Mouse (Mus musculus) megakaryocyte, adult 5-6 weeks (primary cell): ENCODE data around the gene Nol4l. TPM values are rescaled to one million over a fixed set of nuclear protein-coding genes. Genes with fewer than 3 reads are reported as not detected.

Experiments used
- ATAC-seq: 2 replicates; pipeline ENCODE4 v1.8.0; 2016; ENCODE audit warnings: mild to moderate bottlenecking, inconsistent platforms; ENCODE audit not compliant: poor library complexity, severe bottlenecking
- total RNA-seq, 2 experiments: library from RNA; stranded (forward) in 1 of 2; stranded (reverse) in 1 of 2; fragments of 153-499, 151-499 nt in 1 of 2; fragments of 221-1000, 200-1000 nt in 1 of 2; gene quantifications; 2 replicates each; pipeline versions ENCODE4 v1.2.3 to v1.2.4; 2015 to 2017

Gene Nol4l
- total RNA-seq, 2 experiments from 2014 or later: 0.62 to 2.1 TPM

DNA sequence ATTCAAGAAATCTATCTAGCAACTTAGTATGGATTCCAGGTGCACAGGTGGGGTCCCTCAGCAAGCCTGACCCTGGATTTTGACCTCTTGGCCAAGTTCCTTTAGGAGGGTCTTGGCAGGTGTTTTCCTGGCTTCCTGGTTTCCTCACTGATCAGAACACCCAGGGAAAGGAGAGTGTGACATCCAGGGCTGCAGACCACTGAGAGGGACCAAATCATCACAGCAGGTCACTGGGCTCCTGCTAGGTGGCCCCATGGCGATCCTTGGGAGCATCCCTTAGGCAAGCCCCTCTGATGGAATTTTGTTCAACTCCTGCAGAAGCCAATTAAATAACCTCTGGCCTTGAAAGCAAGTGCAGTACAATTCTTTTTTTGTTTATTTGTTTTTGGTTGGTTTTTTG is 39.7 kb downstream of the Nol4l start:
- ATAC-seq: no peak

DNA sequence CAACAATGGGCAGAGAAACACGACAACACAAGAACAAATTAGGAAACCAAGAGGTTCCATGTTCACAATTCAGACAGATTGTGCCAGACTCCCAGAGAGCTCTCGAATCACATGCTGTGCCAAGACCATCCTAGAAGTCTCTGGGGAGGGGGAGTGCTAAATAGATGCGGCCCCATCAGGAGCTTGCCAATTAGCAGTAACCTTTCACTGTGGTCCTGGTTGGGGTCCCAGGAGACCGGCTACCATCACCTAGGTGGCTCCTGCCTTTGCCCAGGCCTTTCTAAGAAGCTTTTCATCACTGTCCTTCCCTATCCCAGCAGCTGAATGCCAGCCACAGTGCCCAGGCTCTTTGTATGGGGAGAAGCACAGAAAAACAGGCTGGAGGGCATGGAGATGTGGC is 45.7 kb downstream of the Nol4l start:
- ATAC-seq: no peak

DNA sequence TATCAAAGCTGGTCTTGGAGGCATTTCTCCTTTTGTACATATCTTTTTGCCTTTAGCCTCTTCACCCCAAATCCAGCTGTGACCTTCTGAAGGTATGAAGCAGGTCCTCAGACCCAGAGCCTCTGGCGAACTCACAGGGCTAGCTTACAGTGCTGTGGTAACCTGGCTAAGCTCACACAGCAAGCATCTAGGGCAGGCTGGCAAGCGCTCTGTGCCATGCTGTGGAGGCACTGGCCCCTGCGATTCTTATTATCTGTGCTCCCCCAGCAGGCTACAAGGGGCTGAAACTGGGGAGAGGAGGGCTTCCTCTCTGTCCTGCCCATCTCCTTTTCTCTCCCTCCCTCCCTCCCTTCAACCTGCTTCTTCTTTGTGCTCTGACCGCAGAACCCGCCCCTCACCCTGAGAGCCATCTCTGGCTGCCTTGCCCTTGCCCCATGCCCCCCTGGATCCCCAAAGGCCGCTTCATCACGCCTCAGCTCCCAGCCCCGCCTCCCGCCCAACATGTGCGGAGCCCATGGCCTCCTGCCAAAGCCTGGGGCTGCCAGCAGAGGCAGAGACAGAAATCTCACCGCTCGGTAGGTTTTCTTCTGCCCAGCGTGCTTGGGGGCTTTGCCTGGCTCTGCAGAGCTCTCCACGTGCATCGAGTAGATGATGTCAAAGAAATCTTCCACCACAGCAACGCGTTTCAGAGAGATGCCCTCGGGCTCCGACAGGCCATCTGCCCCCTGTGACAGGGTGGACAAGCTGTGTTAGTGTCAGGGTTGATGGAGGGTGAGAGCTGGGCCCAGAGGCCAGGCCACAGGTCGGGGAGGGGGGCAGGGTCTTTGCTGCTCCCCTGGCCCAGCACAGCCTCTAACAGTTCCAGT is 46.4 kb downstream of the Nol4l start:
- ATAC-seq: peak; percentile 38

DNA sequence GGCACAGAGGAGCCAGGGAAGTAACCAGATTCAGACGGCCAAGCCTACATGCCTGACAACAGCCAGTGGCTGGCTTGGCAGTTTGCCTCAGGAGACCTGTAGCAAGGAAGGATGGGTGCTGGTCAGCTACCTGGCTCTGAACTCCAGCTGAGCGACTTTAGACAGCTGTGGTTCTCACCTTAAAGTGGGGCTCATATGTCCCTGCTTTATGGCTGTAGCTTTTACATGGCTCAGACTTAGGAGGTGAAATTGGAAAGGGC is 48.0 kb downstream of the Nol4l start:
- no peak for ATAC-seq

DNA sequence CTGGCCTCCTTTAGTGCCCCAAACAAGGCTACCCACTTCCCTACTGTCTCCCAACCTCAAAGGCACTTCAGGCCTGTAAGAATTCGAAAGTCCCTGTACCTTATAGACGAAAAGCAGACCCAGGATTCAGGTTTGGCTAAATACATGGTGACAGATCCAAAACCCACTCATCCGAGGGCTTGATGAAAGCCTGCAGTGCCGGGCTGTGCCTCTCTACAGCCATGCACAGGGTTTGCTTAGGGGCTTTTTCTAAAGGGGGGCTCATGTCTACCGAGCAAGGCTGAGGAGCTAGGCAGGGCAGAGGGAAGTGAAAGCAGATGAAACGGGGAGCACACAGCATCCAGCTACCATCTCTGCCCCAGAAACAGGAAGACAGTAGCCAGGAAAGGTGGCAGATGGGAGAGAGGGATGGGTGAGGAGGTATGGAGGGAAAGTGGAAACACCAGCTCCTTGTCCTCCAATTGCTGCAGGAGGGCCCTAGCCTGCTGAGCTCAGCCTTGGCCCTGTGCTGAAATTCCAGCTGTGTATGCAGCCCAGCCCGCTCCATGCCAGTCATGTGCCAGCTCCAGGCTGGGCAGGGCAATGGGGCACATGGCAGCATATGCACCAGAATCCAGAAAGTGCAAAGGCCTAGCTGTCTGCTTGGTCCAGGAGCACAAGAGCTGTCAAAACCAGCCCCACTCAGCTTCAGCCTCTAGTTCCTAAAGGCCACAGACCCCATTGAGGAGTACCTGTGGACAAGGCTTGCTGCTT is 48.5 kb downstream of the Nol4l start:
- ATAC-seq: peak; percentile 67

DNA sequence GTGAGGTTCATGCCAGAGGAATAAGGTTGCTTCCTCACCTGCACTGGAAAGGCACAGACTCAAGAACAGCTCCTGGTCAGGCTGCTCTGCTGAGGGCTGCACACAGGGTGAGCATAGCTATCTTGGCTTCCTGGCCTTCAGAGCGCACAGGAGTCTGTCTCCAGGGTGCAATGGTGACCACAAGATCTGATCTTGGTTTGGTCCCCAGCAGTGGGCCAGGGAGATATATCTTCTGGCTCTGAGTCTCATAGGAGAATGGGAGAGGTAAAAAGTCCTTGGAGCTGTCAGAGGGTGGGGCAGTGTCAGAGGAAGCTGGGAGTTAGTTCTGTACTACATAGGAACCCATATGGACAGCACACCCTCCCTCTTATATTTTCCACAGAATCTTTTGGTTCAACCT is 50.3 kb downstream of the Nol4l start:
- ATAC-seq: no peak

DNA sequence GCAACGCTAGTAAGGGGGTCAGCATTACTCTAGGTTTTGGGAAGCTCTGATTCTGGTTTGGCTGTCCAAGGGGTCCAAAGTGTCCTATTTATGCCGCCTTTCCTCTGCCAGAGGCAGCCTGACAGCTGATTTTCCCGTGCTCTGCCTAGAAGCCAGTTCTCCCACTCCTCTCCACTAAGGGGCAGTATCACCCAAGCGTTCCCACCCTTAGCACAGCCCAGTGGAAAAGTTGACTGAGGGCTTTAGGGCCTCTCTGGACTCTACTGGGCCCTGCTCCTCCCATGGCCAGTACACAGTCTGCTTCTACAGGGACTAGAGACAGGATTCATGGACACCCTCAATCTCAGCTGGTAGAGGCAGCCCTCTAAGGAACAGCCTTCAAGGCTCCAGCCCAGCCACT is 51.2 kb downstream of the Nol4l start:
- peak; percentile 66 for ATAC-seq

DNA sequence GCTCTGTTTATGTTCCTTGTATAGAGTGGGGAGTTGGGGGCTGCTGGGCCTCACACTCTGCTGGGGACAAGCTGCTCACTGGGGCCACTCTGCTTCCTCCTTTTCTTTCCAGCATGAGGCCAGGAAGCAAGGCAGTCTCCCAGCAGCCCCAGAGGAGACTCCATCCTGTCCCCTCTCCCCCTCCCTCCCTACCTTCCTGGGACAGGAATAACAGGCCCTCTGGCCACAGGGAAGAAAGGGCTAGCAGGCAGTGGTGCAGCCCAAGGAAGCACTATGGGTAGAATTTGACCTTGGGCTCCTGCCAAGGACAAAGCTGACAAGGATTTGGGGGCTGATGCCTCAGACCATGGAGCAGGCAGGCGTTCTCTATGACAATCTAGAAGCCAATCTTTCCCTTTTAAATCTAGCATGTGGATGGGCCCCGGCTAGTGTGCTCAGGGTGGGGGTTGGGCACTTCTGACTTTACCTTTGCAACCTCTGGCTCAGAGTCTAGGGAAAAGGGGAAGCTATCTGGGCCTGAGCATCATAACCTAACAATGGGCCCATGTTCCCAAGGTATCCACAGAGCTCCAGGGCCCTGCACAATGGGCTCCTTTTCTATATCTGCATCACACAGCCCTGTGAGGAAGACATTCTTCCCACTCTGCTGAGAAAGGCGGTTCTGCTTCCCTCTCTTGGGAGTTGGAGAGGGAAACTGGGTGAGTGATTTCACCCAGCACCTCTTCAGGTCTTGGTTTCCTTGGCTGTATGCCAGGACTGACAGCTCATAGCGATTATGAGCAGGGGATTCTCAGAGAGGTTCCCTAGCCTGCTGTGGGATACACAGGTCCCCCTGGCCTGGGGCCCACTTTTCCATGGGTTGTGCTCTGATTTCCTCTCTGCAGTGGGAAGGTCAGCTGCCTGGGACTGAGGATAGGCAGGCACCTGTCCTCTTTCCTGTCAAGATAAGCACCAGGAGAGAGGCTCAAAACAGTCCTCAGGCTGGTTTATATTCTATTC is 54.4 kb downstream of the Nol4l start:
- ATAC-seq: no peak

DNA sequence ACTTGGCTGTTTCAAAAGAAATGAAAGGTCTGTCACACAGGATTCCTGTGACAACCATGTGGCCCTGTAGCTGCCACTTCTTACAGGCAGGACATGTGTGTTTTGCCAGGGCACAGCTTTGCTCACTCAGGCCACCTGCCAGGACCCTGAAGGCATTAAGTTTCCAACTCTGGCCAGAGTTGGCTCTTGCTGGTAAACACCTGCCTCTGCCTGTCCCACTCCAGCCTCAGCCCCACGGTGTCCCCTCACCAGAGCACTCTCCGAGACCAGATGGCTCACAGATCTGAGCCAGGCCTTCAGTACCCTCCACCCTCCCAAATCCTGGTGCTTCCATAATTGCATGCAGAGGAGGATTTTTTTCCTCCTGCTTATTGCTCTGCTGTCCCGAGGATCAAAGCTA is 58.8 kb downstream of the Nol4l start:
- ATAC-seq: no peak

DNA sequence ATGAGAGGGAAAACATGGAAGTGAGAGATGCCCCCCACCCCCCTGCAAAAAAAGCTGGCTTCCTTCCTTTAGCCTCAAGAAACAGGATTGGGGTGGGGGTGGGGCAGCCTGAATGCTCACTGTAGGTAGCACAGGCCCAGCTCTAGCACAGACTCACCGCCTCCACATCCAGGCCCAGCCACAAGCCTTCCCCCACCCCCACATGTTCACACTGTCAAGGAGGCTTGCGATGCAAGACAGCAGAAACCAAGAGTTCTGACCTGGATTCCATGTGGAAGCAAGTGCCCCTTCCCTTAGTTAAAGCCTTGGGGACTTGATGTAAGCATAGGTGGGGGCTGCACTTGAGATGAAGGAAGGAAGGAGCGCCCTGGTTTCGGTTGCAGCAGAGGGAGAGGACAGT is 60.0 kb downstream of the Nol4l start:
- ATAC-seq: no peak

DNA sequence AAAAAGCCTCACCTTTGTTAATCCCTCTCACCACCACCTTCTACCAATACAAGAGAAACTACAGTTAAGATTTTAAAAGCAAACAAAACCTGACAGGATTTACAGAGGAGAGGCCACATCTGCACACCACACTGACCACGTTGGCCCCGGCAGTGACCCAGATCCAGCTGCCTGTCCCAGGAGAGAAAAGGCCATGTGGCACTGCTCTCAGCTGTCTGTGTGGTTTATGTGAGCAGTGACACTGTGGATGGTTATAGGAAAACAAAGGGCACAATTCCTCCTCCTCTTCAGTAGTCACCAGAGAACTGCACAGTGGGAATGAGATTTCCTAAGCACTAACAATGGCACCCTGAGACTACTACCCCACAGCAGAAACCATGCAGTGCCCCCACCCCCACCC is 60.5 kb downstream of the Nol4l start:
- no peak for ATAC-seq

DNA sequence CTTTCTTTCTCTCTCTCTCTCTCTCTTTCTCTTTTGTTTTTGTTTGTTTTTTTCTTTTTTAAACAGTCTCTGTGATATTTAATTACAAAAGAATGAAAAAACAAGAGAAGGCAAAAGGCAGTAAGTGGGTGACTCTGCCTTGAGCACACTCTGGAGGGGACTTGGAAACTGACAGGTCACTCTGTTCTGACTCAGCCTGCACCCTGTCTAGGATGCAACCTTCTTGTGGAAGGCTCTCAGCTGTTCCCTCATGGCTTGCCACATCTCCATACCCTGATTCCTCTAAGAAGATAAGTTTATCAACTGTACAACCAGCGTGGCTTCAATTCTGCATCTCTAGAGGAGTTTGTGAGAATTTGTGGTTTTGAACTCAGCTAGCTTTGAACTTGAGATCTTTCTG is 62.4 kb downstream of the Nol4l start:
- no peak for ATAC-seq

DNA sequence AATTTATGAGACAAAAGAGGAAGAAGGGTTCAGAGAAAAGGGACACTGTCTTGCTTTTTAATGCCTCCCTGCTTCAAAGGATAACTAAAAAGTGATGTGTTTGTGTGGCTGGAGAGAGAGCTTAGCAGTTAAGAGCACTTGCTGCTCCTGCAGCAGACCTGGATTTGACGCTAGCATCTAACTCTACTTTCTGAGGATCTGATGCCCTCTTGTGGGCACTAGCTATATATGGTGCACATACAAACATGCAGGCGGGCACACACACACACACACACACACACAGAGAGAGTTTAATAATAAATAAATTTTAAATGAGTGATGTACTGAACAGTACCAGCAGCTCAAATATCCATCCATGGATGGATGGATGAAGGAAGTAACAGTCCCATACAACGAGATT is 66.5 kb downstream of the Nol4l start:
- ATAC-seq: no peak

DNA sequence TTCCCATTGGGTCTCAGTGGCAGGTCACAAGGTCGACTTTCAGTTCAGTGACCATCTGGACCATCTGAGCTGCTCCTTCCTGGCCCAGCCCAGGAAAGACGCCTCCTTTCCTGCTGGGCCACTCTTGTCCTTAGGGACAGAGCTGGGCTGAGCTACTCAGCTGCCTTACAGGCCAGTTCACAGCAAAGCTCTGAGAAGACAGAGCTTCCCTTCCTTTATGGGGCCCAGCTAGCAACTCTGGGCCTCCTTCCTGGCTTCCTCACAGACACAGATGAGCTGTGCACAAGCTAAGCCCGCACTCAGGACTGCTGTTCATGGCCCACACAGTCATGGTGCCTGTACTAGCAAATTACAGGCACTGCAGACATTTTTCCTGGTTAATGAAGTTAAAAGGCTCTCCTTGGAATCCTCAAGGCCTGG is 71.7 kb downstream of the Nol4l start:
- no peak for ATAC-seq

DNA sequence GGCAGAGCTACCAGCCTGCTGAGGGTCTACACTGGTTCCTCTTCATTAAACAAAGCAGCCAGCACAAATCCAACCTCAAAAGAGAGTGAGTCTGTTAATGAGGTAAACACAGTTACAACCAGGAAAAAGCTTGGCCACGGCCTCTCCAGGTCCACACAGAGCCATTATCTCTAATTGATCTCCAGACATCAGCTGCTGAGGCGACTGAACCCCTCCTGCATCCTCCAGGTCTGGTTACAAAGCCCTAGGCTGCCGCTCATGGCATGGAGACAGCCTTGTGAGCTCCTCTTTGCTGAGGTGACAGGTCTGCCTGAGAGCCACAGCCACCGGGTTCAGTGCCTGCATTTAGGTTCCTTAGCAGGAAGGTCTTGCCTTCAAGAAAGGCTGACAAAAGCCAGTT is 72.3 kb downstream of the Nol4l start:
- ATAC-seq: no peak

DNA sequence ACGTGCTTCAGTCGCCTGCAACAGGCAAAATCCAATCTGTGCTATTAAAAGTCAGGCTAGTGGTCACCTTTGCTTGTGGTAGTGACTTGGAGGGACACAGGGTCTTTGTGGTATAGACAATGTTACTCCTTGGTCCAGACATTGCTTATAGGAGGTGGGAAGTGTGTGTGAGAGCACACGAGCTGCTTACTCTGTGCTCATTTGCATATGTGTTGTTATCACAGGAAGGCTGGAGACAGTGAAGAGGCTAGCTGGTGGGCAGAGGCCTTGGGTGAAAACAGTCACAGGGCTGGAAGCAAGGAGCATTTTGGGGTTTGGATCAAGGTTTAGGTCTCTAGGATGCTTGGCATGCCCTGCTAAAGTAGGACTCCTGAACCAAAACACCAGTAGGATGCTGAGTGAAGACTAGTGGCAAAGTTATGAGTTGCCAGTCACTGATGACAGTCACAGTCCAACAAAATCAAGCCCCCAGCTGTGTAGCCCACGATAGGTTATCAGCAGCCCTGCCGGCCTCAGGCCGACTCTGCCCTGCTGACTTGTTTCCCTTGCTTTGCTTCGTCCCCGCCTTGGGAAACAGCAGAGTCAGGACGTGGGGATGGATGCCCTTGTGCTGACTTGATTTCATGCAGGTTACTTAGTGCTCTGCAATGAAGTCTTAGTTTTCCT is 74.8 kb downstream of the Nol4l start:
- no peak for ATAC-seq

DNA sequence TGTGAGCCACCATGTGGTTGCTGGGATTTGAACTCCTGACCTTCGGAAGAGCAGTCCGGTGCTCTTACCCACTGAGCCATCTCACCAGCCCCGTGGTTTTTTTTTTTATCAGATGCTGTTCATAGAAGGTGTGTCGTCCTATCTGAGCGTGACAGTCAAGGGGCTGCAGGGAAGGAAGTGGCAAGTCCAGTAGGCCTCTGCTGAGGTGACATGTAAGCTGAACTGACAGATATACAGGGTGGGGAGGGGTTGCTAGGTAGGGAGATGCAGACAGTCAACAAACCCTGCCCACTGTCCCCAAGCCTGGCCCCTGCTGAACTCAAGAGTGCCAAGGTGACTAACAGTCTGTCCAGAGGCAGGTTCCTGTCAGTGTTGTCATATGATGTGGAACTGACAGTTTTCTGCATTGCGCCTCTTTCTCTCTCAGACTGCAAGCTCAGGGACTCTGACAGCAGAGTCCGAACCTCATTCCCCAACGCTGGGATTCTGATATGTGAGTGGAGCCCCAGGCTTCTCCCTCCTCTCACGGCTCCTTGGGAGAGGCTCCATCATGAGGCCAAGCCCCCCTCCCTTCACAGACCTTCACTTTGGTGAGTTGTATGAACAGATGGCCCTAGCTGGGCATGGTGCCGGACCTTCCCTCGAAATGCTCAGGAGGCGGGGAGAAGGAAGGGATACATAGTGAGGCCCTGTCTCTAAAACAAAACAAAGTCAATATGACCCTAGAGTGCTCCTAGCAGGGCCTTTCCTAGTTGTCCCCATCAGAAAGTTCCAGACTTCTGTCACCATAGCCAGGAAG is 75.6 kb downstream of the Nol4l start:
- ATAC-seq: 0 out of 2 replicates have a peak, but pooled peaks have one; percentile 27

DNA sequence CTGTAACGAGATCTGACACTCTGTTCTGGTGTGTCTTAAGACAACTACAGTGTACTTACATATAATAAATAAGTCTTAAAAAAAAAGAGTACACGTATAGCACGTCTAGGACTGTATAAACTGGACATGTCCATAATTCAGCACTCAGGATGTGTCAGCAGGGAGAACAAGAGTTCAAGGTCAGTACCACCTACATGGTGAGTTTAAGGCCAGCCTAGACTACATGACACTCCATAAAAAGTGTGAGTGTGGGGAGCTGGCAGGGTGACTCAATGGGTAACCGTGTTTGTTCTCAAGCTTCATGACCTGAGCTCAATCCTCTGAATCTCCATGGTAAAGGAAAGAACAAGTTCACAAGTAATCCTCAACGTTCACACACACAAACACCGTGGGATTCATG is 81.3 kb downstream of the Nol4l start:
- ATAC-seq: no peak

DNA sequence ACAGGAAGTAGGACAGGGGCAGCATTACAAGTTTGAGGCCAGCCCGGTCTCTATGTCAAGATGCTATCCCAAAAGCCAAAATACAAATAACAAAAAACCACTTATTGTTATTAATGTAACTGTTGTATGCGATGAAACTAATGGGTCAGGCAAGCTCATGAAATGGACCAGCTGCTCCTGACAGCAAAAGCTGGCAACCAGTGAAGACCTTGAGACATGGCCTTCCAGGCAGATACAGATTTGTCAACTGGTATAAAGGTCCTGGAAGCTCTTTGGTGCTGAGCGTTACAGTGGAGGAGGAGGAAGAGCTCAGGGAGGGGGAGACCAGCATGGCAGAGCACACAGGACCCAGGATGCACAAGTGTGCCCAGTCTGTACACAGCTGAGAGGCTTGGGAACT is 82.1 kb downstream of the Nol4l start:
- ATAC-seq: no peak

DNA sequence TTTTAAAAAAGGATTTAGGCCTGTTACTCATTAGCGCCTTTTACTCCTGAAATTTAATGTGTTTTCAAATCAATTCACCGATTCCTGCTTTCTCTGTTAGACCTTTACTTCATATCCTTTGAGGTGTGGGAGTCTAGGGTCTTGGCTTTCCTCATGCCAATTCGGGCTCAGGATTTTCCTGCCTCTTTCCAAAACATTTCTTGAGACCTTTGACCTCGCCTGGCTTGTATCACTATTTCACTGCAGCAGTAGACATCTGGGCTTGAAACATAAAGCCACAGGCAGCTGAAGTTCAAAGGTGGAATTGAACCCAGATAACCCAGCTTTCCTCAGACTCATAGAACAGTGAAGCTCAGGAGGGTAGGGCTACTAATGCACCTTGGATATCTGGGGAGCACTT is 83.3 kb downstream of the Nol4l start:
- ATAC-seq: no peak
